Mouse (Mus musculus) spleen, embryonic (tissue): Measurements from ENCODE around the gene Bdkrb1.

Experiments used
- CTCF ChIA-PET: fragments of 350-600 bp; sonication (Branson Sonifier 250); formaldehyde crosslinking; loops from one replicate; lab custom pipeline; 2022; lab: Charles Lee

Gene Bdkrb1

DNA sequence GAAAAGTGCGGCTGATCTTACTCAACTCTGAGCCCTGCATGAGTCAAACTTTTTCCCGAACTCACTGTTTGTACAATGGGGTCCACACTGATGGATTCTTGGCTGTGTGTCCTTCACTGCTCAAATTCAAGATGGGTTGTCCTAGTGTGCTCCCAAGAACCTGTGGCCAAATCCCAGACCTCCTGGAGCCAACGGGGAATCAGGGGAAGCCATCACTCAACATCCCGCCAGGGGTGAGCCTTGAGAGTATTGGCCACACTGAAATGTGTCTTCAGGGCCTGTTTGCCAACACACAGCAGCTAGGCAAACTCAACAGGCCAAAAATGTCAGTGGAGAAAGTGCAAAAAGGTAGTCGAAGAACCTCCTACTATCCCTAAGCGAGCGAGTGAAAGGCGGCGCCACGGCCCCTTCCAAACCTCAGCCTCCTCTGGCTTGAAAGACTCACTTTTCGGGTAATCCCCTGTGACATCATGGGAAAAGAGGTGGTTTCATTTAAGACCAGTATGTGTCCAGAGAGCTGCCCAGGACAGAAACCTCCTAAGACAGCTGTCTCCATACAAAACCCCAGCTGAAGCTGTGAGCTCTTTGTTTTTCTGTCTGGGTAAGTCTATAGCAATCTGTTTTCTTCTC is at the start of gene Bdkrb1:
Gene Bdkrb1, plus strand, starts transcription at position 505 of the 630 bp plus-strand sequence.
- CTCF ChIA-PET: no interaction called here

DNA sequence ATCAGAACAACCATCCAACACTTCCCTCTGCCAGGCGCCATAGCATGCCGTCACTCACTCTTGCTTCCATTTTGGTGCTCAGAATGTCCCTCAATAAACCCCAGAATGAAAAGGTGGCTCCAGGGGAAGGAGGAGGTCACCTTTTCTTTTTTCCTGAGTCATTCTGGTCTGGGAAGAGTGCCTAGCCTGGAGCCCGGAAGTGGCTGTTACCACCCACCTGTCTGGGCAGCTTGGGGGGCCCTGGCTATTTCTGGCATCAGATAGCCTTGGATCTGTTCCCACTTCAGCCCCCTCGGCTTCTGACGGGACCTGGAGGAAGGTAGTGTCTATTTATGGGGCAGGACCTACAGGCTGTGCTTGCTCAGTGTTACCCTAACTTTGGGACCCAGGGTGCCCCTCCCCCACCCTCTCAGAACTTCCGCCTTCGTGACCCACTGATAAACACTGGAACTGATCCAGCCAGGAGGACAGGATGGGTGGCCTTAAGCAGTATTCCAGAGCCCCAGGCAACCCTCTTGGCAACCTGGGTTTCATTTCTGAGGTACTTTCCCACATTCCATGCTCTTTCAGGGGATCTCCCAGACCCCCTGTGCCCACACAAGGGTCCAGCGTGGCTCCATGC is 48.6 kb upstream of the Bdkrb1 start:
- CTCF ChIA-PET: no interaction called here

GRCm38 (mm10) chr12:105555172-105555571 is 47.7 kb upstream of the Bdkrb1 start:
- CTCF ChIA-PET: no interaction called here

DNA sequence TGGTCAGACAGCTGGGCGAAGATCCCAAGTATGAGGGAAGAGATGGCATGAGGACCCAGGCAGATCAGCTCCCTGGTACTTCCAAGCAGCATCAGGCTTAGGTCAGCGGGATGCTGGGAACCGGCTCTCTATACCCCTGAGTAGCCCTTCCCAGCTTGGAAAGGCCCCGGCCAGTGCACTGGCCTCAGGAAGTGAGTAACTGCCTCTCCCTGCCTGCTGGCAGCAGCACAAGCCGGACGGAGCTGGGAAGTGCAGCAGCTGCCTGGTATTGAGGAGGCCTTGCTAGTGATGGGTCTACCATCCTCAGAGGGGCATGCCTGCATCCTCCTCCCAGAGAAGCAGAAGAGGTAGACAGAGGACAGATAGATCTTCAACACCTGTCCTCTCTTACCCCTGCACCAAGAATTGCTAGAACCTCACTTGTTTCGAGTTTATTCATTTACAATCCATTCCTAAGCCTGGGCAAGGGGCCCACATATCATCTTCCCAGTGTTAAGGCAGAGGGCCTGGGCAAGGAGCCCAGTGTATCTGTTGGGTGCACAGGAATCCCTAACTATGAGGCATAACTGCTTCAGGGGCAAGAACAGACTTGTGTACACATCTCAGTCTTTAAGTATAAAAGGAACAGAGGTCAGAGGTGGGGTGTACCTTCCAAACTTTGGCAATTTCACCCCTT is 45.5 kb upstream of the Bdkrb1 start:
- CTCF ChIA-PET: no interaction called here

DNA sequence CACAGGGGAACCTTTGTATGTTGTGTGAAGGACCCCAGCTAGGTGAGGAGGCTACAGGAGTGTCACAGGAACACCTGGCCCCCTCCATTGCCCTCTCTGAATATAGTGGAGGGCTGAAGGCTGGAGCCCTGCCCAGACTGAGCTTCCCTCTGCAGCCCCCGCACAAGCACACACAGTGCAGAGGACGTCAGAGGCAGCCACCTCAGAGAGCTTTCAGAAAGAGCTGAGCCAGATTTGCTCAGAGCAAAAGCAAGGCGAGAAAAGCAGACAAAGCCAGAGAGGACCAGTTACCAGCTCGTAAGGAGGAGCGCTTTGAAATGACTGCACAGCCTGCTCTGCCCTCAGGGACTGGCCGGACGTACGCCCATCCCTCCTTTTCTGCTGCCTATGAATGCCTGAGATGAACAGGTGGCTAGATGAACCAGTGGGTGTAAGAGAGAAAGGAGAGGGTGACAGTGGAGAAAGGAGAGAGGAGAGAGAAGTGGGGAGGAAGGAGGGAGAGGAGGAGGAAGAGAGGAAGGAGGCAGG is 41.8 kb upstream of the Bdkrb1 start:
- CTCF ChIA-PET: no interaction called here

DNA sequence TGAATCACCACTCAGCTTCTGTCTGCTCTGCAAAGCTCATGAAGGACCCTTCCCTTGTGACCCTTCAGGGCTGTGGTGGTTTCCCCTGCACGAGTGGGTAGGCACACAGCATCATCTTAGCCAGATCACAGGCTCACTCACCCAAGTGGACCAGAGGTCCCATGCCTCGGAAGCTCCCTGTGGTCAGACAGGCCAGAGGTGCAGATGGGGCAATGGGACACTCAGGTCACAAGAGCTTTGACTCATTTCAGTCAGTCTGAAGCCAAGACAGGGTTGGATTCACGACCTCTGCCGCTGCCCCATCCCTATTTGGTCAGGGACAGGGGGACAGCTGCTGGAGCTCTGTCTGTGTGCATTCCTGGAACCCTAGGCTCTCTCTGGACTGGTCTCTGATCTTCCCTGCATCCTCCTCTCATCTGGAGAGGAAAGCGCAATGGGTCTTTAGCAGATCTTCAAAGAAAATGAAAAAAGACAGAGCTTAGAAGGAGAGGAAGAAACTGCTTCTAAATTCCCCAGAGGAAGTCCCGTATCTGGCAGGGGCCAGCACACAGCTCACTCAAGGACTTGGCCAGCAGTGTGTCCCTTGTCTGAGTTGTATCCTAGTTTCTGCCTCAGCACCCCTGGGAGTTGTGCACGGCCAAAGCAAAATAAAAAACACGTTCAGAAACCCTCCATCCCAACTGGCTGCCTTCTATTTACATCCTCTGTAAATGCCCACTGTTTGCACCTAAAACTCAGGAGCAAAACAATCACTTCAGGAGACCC is 40.6 kb upstream of the Bdkrb1 start:
- CTCF ChIA-PET: no interaction called here

- CTCF ChIA-PET: no interaction called here
Measured at GRCm38 (mm10) chr12:105562936-105563680, 39.8 kb upstream of the Bdkrb1 start, which contains the start of gene Bdkrb2. TSS of gene Bdkrb2 (plus strand) at chr12:105563226.

GRCm38 (mm10) chr12:105563726-105564275 is 39.1 kb upstream of the Bdkrb1 start:
- CTCF ChIA-PET: no interaction called here

- CTCF ChIA-PET: no interaction called here
Measured at GRCm38 (mm10) chr12:105565221-105565620, 37.7 kb upstream of the Bdkrb1 start.

DNA sequence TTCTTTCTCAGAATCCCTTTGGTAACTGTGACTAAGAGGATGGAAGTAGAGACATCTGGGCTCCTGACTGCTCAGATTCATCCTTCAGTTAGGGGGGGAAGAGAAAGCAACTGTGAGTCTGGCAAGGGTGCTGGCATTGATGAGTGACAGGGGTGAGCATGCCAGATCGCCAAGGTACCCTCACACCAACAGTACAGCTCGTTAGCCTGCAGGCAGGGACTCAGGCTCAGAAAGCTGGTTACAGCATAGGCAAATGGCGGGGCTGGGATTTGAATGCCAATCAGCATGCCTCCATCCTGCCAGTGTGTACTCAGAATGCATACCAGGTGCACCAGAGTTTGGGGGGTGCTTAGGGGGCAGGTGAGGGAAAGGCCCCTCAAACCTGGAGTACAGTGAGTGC is 31.0 kb upstream of the Bdkrb1 start:
- CTCF ChIA-PET: no interaction called here

DNA sequence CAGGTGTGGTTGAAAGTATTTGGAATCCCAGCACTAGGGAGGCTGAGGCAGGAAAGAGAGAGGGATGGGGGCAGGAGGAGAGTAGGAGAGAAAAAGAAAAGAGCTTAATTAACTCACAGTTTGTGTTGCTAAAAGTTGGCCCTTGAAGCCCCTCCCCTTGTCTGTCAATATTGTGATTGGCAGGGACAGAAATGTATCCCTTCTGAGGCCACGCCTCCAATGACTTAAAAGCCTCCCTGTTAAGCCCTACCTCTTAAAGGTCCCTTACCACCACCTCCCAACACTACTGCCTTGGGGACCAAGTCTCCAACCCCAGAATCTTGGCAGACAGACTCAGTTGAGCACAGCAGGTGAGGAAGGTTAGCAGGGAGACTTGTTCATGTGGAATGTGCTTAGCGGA is 30.3 kb upstream of the Bdkrb1 start:
- CTCF ChIA-PET: no interaction called here

DNA sequence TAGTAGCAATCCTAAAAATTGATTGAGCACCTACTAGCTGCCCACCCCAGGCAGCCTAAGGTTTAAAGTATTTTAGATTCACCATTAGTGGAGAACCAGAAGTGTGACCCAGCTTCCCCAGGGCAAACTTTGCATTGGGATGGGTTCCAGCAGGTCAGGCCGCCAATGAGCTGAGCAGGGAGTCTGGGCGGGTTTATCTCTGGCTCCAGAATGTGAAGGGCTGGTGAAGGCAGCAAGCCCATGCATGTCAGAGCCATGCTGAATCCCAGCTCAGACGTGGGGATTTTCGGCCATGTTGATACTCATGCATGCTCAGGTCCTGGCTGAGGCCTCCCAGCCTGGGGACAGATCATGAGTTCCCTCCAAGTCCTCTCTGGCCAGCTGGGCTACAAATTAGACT is 28.5 kb upstream of the Bdkrb1 start:
- CTCF ChIA-PET: no interaction called here

DNA sequence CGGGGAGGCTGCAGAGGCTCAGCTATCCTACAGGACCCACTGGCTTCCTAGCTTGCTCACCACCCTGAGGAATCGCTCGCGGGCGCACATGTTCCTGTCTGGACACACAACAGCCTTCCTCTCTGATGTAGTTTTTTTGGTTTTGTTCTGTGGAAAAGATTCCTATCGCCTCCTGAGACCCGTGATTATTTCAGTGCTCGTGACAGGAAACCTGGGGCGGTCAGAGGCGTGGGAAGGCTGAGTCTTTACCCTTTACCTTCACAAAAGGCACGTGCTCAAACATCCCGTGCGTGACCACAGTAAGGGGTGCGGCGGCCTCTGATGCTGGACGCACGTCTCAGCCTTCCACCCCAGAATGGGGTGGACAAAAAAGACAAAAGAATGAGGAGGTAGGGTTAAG is 22.4 kb upstream of the Bdkrb1 start:
- CTCF ChIA-PET: no interaction called here

DNA sequence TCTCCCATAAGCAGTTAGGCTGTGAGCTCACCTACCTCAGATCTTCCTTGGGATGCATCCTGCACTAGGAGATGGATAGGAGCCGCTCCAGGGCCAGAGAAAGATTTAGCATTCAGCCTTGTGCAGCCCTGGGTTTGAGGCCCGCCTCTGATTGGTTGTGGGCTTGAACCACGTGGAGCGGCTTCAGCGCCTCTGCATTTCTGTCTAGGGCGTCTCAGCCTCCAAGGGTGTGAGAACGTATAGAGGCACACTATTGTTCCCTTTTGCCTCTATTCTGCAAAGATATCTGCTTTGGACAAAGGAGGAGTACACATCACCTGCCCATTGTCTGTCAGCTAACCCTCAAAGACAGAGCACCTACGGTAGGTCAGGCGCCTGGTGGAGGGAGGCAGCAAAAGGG is 20.4 kb upstream of the Bdkrb1 start:
- CTCF ChIA-PET: no interaction called here

GRCm38 (mm10) chr12:105583484-105583883 is 19.4 kb upstream of the Bdkrb1 start:
- CTCF ChIA-PET: interaction anchor here (0.6 kb wide), 1 partner anchor 15 kb away, joined by 11 read pairs; no protein-coding TSS in a partner anchor

DNA sequence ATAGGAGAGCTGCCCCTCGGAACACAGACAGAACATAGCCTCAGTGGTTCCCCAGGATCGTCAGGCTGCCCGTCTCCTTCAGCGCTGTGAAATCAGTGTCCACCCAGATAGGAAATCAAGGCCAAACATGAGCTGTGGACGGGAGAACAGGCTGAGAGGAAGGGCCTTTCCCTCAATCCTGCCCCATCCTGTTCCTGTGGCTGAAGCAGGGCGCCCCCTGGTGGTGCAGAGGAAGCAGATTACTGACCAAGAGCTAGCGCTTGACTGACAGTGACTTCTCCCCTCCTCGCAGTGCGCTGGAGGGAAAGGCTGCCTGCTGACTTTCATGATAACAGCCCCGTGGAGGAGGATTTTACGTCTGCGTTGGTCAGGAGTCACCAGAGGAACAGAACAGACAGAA is 18.0 kb upstream of the Bdkrb1 start:
- CTCF ChIA-PET: no interaction called here

GRCm38 (mm10) chr12:105587526-105587925 is 15.4 kb upstream of the Bdkrb1 start:
- CTCF ChIA-PET: interaction anchor here (0.6 kb wide), 1 partner anchor 13 kb away, joined by 7 read pairs; no protein-coding TSS in a partner anchor

DNA sequence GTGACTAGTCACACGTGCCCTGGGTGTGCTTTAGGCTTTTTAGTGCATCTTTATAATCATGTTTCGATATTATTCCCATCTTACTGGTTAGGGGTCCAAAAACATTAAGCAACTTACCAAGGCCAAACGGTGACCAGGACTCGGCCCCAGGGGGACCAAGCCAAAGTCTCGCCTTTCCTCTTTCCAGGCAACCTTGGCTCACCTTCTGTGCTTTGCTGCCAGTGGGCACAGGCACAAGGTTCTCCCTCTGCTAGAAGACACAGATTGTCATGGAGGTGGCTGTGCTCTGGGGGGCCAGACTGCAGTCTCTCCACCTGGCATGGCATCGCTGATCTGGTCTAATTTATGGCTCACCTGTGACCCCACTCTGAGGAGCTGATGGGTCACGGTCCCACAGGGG is 12.1 kb upstream of the Bdkrb1 start:
- CTCF ChIA-PET: no interaction called here

DNA sequence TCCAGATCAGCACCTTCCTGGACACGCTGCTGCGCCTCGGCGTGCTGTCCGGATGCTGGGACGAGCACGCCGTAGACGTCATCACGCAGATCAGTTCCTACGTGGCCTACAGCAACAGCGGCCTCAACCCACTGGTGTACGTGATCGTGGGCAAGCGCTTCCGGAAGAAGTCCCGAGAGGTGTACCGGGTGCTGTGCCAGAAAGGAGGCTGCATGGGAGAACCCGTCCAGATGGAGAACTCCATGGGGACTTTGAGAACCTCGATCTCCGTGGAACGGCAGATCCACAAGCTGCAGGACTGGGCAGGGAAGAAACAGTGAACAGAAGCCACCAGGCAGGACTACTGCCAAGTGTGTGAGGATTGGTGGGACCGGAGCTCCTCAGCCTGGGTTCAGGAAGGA is 10.5 kb upstream of the Bdkrb1 start:
- CTCF ChIA-PET: no interaction called here

DNA sequence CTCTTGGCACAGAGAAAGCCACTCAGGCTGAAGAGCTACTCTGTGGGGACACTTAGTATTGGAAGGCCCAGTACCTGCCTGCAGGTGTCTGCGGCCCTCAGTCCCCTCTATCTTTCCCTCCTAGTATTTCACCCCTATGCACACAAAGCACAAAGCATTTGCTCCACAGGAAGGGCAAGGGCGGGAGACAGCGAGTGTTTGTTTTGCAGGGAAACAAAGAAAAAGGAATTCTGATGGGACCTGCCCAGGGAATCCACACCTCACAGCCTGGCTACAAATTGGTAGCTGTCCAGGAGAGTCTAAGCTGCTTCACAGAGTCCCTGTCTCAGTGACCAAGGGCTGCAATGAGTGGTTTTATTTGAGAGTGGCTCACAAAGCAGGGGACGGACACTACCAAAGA is 9.4 kb upstream of the Bdkrb1 start:
- CTCF ChIA-PET: no interaction called here

- CTCF ChIA-PET: no interaction called here
Measured at GRCm38 (mm10) chr12:105597135-105597534, 5.8 kb upstream of the Bdkrb1 start.
